Mouse (Mus musculus): ENCODE data around the gene Hpn.

Hpn gene

DNA sequence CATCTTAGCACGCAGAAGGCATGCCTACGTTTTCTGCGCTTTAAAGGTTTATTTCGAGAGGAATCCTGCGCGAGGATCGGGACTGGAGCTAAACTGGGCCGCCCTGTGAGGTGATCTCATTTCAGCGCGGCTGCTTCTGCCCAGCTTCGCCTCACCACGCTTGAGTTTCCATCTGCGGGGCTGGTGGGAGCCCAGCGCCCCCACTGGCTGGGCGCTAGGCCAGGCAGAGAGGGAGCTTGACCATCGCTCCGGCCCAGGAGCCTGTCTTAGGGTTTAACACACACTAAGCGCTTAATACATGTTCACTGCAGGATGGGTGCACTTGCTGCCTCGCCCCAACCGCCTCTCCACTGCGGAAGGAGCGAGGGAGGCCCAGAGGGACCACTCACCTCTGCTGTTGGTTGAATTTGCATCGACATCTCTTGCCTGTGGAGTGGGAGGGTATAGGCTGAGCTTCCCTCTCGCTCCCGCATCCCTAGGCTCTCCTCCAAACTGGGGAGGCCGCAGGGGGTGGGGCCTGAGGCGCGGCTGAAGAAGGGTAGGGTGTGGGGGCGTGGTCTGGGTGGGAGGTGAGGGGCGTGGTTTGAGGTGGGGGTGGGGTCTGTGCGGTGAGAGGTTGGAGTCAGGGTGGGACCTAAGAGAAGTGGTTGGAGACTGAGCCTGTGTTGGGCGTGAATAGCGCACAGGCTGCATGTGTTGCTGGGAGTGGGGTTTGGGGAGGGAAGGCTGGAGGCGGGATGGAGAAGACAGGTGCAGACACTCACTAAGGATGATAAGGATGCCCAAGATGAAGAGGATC, 62.3 kb downstream of the Hpn start:
- peak; percentile 82 for DNase-seq

DNA sequence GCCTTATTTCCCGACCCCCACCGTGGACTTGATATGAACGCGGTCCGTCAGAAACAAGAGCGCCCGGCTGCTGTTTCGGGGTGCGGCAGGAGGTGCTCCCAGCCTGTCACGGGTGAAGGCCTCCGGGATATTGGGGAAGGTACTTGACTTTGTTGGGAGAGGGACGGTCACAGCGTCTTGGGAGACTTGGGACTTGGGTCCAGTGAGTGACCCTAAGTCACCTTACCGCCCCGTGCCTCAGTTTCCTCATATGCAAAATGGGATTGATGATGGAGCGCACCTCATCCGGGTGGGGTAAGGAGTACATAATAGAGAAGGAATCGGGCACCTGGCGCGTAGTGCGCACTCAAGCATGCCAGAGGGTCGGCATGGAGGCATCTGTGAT, 62.8 kb downstream of the Hpn start:
- no peak for DNase-seq

DNA sequence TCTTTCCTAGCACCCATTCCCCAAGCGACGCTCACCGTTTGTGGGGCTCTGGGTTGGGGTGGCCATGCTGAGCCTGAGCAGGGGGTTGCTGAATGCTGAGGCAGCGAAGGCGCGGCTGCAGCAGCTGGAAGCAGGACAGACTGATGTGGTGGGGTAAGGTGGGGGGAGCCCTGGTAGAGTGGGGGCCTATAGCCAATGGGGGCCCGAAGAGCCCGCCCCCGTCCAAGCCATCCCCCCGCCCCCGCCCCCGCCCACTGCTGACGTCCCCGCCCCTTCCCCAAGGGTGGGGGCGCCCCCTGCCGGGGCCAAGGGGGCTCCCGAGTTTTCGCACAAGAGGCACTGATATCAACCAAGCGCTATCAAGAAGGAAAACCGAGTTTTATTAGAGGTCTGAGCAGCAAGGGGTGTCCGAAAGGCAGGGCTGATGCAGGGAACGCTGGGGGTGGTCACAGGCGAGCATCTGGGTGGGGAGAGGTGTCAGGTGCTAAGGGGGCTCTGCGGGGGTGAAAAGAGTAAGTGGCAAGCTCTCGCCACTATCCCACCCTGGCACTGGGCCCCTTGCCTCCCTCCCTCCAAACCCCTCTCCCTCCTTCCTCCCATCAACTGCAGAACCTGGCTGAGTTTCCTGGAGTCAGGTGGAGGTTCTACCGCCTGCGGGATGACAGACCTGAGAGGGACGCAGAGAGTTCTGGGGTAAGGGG, 63.6 kb downstream of the Hpn start, which contains the start of gene Fxyd7:
TSS of gene Fxyd7 (minus strand) at position 147 of the 701 bp plus-strand sequence.
- DNase-seq, result no peak

DNA sequence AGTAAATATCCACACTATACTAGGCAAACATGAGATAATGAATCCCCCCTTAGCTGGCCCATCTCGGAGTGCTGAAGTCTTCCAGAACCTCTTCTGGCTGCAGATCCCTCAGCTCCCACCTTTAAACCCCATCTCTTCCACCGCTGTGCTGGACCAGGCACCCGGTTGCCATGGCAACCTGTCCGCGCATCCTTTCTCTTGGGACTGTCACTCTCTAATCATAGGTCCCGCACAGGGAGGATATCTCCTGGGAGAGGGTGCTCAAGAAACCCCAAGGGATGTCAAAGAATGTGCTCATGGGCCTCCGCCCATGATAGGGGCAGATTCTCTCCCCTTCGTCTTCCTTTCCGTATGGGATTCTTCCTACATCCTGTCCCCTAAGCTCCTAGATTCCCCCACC, 64.2 kb downstream of the Hpn start:
- peak; percentile 74 for DNase-seq

DNA sequence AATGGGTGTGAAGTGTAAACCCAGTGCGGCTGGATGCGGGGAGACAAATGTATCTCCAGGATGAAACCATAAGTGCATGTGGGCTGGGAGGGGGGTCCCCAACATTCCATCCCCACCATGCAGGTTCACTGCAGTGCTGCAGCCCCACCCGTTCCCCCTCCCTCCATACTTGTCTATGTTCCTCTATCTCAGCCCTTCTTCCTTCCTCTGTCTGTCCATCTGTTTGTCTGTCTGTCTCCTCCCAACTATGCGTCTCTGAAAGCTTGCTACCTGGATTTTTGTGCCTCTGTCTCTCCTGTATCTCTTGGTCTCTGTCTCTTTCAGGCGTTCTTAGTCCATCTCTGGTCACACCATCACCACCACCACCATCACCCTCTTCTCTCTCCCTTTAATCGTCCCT, 64.6 kb downstream of the Hpn start:
- no peak for DNase-seq

DNA sequence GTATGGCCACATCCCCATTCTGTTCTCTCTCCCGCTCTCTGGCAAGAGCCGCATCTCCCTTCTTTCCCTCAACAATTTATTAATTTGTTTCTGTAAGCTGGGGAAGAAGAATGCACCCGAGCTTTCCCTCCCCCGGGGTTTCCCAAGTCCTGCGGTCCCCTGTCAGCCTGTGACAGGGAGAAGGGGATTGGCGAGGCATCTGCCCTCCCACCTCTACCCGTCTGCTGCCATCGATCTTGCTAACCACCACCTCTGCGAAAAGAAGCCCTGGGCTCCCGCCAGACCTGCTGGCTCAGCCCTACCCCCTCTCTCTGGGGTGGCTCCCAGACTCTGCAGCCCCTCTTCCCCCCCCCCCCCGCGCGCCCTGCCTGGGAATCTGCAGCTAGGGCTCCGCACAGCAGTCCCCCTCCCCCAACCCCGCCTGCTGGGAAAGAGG, 65.2 kb downstream of the Hpn start:
- DNase-seq, result peak; percentile 67

DNA sequence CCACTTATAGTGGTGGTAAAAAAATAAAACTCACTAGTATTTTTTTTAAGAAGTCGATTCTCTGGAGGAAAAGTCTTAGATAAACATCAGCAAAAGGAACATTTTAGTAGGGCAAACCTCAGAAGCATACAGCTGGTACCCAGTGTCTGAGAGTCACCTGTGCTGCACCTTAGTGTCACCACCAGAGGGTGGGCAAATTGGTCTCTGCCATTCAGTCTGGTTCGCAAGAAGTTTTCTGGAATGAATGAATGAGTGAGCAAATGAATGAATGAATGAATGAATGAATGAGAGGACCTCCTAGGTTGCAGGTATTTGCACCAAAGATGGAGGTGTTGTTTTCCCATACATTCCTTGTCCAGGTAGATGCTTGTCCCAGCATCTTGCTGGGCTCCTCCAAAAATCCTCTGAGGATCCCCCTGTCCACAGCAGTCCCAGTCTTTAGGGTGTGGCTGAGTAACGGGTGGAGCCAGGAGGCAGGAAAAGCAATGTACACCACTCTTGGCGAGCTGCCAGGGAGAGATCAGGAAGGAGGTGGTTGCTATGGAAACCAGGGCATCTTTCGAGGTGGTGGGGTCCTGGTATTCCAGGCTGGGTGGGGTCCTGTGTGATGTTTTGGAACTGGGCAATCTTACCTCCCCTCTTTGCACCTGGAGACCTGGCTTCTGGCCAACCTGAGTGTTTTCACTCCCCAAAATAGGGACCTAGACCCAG, 65.8 kb downstream of the Hpn start:
- DNase-seq, result peak; percentile 47

Measured in right cerebral cortex, postnatal 25 days (tissue).